Mouse (Mus musculus) heart, adult 2 months (tissue): Measurements from ENCODE around the gene Eif2b5. TPM values are rescaled to one million over a fixed set of nuclear protein-coding genes. Genes with fewer than 3 reads are reported as not detected.
"Not testable (repeated sequence)": the region's sequence is repeated elsewhere in the genome, so short reads cannot be mapped to it uniquely, and the experiment has no call there.

Experiments used
- DNase-seq, 2 experiments: peaks; one replicate each; pipeline ENCODE4 v3.0.0; 2021
- H3K27ac ChIP-seq: fragments of 200-600 bp; 2 replicates; pipeline ENCODE4 v1.8.1; 2022
- H3K27me3 ChIP-seq: fragments of 200-500 bp; 2 replicates; pipeline ENCODE4 v1.6.1; 2012; ENCODE audit warnings: mild to moderate bottlenecking, low read length, inconsistent platforms, mixed read lengths; ENCODE audit not compliant: control insufficient read depth, insufficient read depth
- H3K36me3 ChIP-seq: fragments of 200-500 bp; 2 replicates; pipeline ENCODE4 v1.6.1; 2012; ENCODE audit warnings: low read length, inconsistent platforms; ENCODE audit not compliant: control insufficient read depth, insufficient read depth
- H3K4me1 ChIP-seq: fragments of 200-500 bp; 2 replicates; pipeline ENCODE4 v1.6.1; 2011; ENCODE audit warnings: low read length; ENCODE audit not compliant: control insufficient read depth, insufficient read depth
- H3K4me3 ChIP-seq: fragments of 200-600 bp; 2 replicates; pipeline ENCODE4 v1.8.1; 2022
- H3K79me2 ChIP-seq: fragments of 200-500 bp; replicated peaks from 2 replicates; pipeline ENCODE4 v1.6.1; 2012; ENCODE audit warnings: mild to moderate bottlenecking, inconsistent platforms, low read length, moderate library complexity, mixed read lengths; ENCODE audit not compliant: control insufficient read depth, insufficient read depth
- H3K9ac ChIP-seq: fragments of 200-500 bp; 2 replicates; pipeline ENCODE4 v1.6.1; 2012; ENCODE audit warnings: low read depth, mild to moderate bottlenecking, control low read depth, inconsistent platforms, low read length, mixed read lengths
- CTCF ChIP-seq: fragments of 200-600 bp; IDR thresholded peaks from 2 replicates; pipeline ENCODE4 v1.8.1; 2022; ENCODE audit warnings: antibody characterized with exemption, mild to moderate bottlenecking, moderate library complexity
- EP300 ChIP-seq: fragments of 200-500 bp; IDR thresholded peaks from 2 replicates; pipeline ENCODE4 v1.6.1; 2011; ENCODE audit warnings: low read depth, low read length, control low read depth; ENCODE audit not compliant: insufficient read depth
- POLR2A ChIP-seq: fragments of 200-500 bp; IDR thresholded peaks from 2 replicates; pipeline ENCODE4 v1.6.1; 2011; ENCODE audit warnings: mild to moderate bottlenecking, low read depth, low read length, control low read depth; ENCODE audit not compliant: insufficient read depth
- WGBS: fragments of 180-500 bp; shearing (Covaris S2); methylation state at CpG from one replicate; pipeline ENCODE4 v1.1.7; 2018; 5-methylcytosine and 5-hydroxymethylcytosine counted together
- intact Hi-C: fragments of 180-260 bp; cut with DNase I; formaldehyde crosslinking; loops from one replicate; pipeline ENCODE4 v1.15.1; 2025
- polyA plus RNA-seq: library from polyadenylated mRNA; depleted of rRNA; stranded (reverse); fragments of >200 nt; gene quantifications from 2 replicates; pipeline ENCODE4 v1.2.3, GENCODE M21; 2012
- total RNA-seq, 2 experiments: library from RNA; stranded (reverse); gene quantifications; 2 replicates each; pipeline ENCODE4 v1.2.3; 2021

Gene Eif2b5
- total and polyA plus RNA-seq, 3 experiments: 26.0 to 60.1 (median 49.9) TPM

- peak overlapping the region; percentile 47; the same call in 1 of the 2 replicates for H3K27ac ChIP-seq
- no peak overlapping the region for H3K9ac ChIP-seq
- H3K4me3 ChIP-seq: no peak overlapping the region
- no peaks in the 10 kb centered on the region for H3K4me1 ChIP-seq
- H3K36me3 ChIP-seq: no peaks in the 10 kb centered on the region
- intact Hi-C loops: loop anchor here (10.0 kb wide), 1 partner anchor 752 kb away; no protein-coding TSS in a partner anchor
- no peaks in the 10 kb centered on the region for H3K27me3 ChIP-seq
- 15% methylated on average over 1 of the region's 1 CpGs for WGBS
- no peak for TF ChIP-seq POLR2A
- no peak for TF ChIP-seq CTCF
- TF ChIP-seq EP300: no peak
- H3K79me2 ChIP-seq: no peaks in the 10 kb centered on the region
- DNase-seq: peak; percentile 41 to 62
Measured at GRCm38 (mm10) chr16:20476857-20477256, 21.8 kb upstream of the Eif2b5 start.

GRCm38 (mm10) chr16:20477270-20477669 lies 21.3 kb upstream of the Eif2b5 start:
- Histone ChIP-seq H3K36me3 (no peaks in the 10 kb centered on the region), H3K27ac (no peak overlapping the region; the same call in 1 of the 2 replicates)
- TF ChIP-seq CTCF (no peak), POLR2A (no peak), EP300 (no peak)

GRCm38 (mm10) chr16:20478504-20478903 lies 20.1 kb upstream of the Eif2b5 start:
- no peaks in the 10 kb centered on the region for H3K27me3 ChIP-seq
- 63% methylated on average over 2 of the region's 2 CpGs for WGBS
- H3K9ac ChIP-seq: no peak overlapping the region
- no peaks in the 10 kb centered on the region for H3K79me2 ChIP-seq
- intact Hi-C loops: loop anchor here (10.0 kb wide), 1 partner anchor 754 kb away; no protein-coding TSS in a partner anchor
- H3K4me3 ChIP-seq: no peak overlapping the region
- no peak overlapping the region for H3K27ac ChIP-seq
- TF ChIP-seq CTCF (no peak), POLR2A (no peak), EP300 (no peak)
- H3K4me1 ChIP-seq: no peaks in the 10 kb centered on the region
- DNase-seq: no peak
- H3K36me3 ChIP-seq: no peaks in the 10 kb centered on the region

More at GRCm38 (mm10) chr16:20477270-20477669, 21.3 kb upstream of the Eif2b5 start:
- intact Hi-C loops: loop anchor here (10.0 kb wide), 1 partner anchor 752 kb away; no protein-coding TSS in a partner anchor
- Histone ChIP-seq H3K4me3 (no peak overlapping the region), H3K9ac (no peak overlapping the region), H3K4me1 (no peaks in the 10 kb centered on the region), H3K27me3 (no peaks in the 10 kb centered on the region), H3K79me2 (no peaks in the 10 kb centered on the region)
- no peak for DNase-seq
- 44% methylated on average over 3 of the region's 3 CpGs for WGBS

- 92% methylated on average over 12 of the region's 12 CpGs for WGBS
- not testable (repeated sequence) for DNase-seq
- intact Hi-C loops: loop anchor here (10.0 kb wide), 1 partner anchor 754 kb away; no protein-coding TSS in a partner anchor
Measured at GRCm38 (mm10) chr16:20479026-20479760, 19.4 kb upstream of the Eif2b5 start.

GRCm38 (mm10) chr16:20480115-20480514 lies 18.5 kb upstream of the Eif2b5 start:
- Histone ChIP-seq H3K27me3 (no peaks in the 10 kb centered on the region), H3K36me3 (no peaks in the 10 kb centered on the region), H3K27ac (no peak overlapping the region), H3K9ac (no peak overlapping the region), H3K79me2 (no peaks in the 10 kb centered on the region), H3K4me1 (no peaks in the 10 kb centered on the region), H3K4me3 (no peak overlapping the region)
- intact Hi-C loops: loop anchor here (5.0 kb wide), 1 partner anchor 268 kb away; no protein-coding TSS in a partner anchor
- no peak for DNase-seq
- TF ChIP-seq CTCF (peak; percentile 67), POLR2A (no peak)
- 45% methylated on average over 3 of the region's 3 CpGs for WGBS

More at GRCm38 (mm10) chr16:20479026-20479760, 19.4 kb upstream of the Eif2b5 start:
- H3K27ac ChIP-seq, H3K9ac ChIP-seq, H3K4me3 ChIP-seq, H3K4me1 ChIP-seq, H3K36me3 ChIP-seq, H3K27me3 ChIP-seq, H3K79me2 ChIP-seq: not testable (repeated sequence)

- no peak for DNase-seq
- no peak overlapping the region for H3K4me3 ChIP-seq
- no peaks in the 10 kb centered on the region for H3K27me3 ChIP-seq
- H3K27ac ChIP-seq: no peak overlapping the region
- intact Hi-C loops: loop anchor here (5.0 kb wide), 1 partner anchor 269 kb away; no protein-coding TSS in a partner anchor
- no peaks in the 10 kb centered on the region for H3K36me3 ChIP-seq
- TF ChIP-seq EP300 (no peak), POLR2A (no peak), CTCF (no peak)
- no peaks in the 10 kb centered on the region for H3K4me1 ChIP-seq
- WGBS: 63% methylated on average over 2 of the region's 2 CpGs
- no peaks in the 10 kb centered on the region for H3K79me2 ChIP-seq
- H3K9ac ChIP-seq: no peak overlapping the region
Measured at GRCm38 (mm10) chr16:20481746-20482145, 16.9 kb upstream of the Eif2b5 start.

- not testable (repeated sequence) for H3K27me3 ChIP-seq, H3K4me3 ChIP-seq, H3K79me2 ChIP-seq, H3K9ac ChIP-seq, H3K27ac ChIP-seq, H3K36me3 ChIP-seq, DNase-seq, H3K4me1 ChIP-seq
- intact Hi-C loops: loop anchor here (5.0 kb wide), 1 partner anchor 271 kb away; no protein-coding TSS in a partner anchor
- WGBS: 91% methylated on average over 7 of the region's 7 CpGs
Measured at GRCm38 (mm10) chr16:20483716-20484115, 14.9 kb upstream of the Eif2b5 start.
